Mouse (Mus musculus): ENCODE measurements around the gene Rcor3.

DNA sequence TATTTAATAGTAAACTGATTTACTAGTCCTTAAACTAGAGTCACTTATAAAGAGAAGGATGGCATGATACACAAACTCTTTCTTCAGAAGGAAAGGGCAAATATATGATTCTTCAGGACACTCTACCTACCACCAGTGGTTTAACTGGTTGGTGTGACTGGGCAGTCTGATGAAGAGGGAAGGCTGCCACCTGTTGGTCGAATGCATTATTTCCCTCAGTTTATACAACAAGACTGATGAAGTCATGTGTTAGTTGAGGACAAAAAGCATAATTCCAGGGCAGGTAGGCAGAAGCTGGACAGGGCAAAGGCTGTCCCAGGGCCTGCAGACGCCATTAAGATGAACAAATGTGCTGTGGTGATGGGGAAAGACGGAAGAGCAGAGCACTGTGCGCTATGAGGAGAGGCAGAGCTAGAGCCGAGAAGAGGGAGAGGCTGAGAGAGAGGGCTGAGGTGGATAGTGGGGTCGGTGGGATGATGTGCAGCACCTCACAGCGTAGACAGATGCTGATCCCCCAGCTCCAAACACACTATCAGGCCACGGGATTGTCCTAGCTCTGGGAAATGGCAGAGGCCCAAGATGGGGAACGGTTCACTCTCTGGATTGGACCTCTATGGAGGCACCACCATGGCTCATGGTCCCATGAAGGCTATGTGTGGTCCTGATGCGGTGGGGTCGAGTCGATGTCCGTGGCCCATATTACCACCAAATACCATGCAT is 43.3 kb downstream of the Rcor3 start:
- no peak for TF ChIP-seq EP300 (IDR thresholded peaks at IDR 0.05; ENCODE audit: low read length)
- peak; percentile 63 to 85 for TF ChIP-seq CTCF (conservative IDR thresholded peaks at IDR 0.05 in 1 of 2, IDR thresholded peaks at IDR 0.05 in 1 of 2; ENCODE audit: low read depth in 2 of 2, low read length in 2 of 2)
- no peak for TF ChIP-seq GABPA (IDR thresholded peaks at IDR 0.05; ENCODE audit: insufficient replicate concordance, low read depth, low read length)

Measured in CH12.LX (cell line).